Mouse (Mus musculus): ENCODE measurements around the gene Htr2a. TPM values are rescaled to one million over a fixed set of nuclear protein-coding genes. Genes with fewer than 3 reads are reported as not detected.

Gene Htr2a
- total RNA-seq, 2 experiments from 2014 or later, result 22.6 to 25.6 TPM

DNA sequence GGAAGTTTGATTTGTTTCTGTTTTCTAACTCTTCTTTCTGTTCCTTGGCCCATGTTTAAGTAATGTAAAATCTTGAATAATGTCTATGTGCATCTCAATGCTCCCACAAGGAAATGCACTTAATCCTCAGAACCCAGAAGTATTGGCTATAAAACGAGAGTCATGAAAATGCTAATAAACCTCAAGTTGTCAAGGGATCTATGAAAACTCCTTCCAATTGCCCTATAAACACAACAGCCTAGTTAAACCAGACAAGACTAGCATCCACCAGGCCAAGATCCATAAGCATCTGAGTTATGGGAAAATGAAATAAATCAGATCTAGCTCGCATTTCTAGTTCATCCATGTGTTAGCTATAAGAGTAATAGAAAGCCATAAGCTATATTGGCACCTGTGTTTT is 51.3 kb downstream of the Htr2a start:
- no peak for DNase-seq (ENCODE audit: low spot score in 2 of 2)

DNA sequence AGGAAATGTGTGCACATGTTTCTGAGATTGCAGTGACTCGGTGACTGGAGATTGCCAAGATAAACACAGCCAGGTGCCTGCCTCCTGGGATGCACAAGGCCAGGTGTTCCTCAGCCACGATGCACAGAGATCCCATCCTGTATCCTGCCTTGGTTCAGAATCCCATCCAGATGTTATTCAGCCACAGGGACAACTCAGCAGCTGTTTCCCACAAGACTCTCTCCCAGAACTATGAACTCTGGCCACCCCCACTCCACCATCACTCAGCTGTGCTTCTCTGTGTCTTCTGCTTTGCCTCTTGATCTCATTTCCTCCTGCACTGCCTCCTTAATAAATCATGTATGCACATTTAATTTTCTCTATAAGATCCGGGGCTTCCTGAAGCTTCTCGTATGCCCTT is 56.1 kb downstream of the Htr2a start:
- DNase-seq (ENCODE audit: low spot score in 2 of 2), result no peak

DNA sequence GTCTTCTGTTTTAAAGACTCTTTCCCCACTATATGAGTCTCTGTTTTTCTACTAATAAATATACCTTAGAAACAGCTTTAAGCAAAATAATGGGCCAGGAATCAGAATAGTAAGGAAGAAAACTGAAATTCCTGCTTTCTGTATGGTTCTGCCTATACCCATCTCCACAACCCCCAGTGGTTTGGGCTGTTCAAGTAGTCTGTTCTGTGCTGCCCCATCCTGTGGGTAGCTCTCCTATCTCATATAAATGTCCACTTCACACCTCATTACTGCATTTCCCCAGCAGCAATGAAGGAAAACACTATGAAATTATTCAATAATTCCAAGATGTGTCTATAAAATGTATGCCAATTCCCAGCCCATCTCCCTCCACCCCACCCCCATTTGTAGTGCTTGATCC is 56.8 kb downstream of the Htr2a start:
- DNase-seq (ENCODE audit: low spot score in 2 of 2), result no peak

DNA sequence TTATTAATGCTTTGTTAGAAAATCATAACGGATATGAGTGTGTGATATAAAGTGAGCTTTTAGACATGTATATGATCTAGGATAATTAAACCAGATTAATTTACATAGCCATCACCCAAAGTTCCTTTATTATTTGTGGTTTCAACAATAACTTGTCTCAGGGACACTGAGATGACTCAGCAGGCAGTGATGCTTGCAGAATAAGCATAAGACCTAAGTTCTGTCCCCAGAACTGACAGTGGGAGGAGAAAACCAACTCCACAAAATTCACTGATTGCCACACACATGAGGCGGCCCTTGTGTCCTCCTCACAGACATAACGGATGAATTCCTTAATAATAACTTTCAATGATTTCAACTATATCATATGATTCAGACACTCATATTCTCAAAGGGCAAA is 58.6 kb downstream of the Htr2a start:
- DNase-seq (ENCODE audit: low spot score in 2 of 2), result no peak

DNA sequence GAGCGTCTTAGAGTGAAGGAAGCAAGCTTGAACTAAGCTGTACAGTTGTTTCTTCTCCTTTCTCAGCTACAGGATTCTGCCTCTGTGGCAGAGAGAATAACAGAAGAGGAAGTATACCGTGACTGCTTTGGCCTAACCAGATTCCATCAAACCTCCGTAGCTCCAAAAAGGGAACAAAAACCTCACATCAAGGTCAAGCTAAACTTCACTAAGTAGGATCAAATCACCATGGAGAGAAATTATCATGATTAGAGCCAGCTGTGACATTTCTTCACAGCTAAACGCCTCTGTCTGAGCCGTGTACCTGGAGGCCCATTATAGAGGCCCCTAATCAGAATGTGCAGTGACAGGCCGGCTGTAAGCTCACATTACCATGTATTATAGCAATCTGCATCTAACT is 63.3 kb downstream of the Htr2a start:
- DNase-seq (ENCODE audit: low spot score in 2 of 2), result no peak

DNA sequence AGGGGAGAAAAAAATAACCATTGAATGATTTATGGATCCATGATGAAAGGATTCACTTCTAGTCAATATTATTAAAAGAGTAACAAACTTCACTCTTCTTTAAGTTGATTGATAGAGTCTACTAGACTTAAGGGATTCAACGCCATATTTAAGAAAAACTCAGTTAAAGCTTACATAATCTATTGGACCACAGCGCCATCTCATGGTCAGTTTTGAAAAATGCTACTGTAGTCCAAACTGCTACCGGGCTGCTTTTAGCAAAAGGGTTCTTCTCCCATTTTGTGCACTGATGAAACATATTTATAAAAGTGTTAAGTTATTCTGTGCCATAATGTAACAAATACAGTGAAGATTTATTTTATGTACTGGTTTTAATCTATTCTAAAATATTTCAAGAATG is 68.4 kb downstream of the Htr2a start:
- DNase-seq (ENCODE audit: low spot score in 2 of 2), result peak; percentile 45 to 55

DNA sequence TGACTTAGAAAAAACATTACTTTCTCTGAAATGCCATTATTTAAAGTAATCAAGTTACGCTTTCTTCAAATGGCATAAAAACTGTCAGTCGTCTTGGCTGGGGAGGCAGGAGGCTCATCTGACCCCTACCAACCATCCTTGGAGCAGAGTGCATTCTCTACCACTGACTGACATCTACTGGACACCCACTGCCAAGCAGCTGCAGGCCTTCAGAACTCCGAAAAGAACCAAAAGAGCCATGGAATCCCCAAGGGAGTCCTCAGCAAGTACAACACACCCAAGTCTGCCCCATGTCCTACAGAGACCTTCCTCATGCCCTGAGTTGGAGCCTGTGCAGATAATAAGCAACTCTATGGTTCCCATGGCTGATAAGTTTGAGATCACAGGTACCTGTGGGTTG is 82.9 kb downstream of the Htr2a start:
- no peak for DNase-seq (ENCODE audit: low spot score in 2 of 2)

DNA sequence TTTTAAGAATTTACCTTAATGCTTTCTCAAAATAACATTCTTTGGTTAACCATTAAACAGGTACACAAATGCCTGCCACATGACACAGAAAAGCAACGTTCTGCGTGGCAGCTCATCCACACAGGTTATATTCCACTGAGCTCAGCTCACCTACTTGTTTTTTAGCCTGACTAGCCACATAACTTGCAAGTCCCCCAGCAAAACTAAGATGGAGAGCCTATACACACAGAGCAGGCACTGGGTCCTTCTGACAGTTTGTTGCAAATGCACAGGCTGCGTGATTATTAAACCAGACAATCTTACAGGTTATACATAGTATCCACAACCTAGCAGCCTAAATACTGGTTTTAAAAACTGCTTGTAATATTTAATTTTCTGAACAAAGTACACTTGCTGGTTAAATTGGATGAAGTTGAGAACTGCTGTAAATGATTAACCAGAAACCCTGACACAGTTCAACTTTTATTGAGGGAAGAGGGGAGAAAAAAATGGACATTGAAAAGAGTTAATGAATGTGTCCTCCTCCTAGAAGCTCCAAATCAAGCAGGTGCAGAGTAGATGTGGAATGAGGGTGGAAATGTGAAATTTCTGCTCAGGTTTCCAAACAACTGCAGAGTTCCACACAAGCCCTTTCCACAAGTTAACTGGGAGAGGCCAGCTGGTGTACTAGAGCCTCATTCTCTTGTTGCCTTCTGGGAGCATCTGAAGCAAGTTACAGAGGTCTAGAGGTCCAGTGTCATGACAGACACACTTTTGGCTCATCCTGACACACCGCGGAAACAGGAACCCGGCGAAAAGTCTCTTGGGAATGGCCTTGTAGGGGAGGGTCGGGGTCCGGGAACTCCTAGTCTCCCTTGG is 90.8 kb downstream of the Htr2a start:
- no peak for DNase-seq (ENCODE audit: low spot score in 2 of 2)

DNA sequence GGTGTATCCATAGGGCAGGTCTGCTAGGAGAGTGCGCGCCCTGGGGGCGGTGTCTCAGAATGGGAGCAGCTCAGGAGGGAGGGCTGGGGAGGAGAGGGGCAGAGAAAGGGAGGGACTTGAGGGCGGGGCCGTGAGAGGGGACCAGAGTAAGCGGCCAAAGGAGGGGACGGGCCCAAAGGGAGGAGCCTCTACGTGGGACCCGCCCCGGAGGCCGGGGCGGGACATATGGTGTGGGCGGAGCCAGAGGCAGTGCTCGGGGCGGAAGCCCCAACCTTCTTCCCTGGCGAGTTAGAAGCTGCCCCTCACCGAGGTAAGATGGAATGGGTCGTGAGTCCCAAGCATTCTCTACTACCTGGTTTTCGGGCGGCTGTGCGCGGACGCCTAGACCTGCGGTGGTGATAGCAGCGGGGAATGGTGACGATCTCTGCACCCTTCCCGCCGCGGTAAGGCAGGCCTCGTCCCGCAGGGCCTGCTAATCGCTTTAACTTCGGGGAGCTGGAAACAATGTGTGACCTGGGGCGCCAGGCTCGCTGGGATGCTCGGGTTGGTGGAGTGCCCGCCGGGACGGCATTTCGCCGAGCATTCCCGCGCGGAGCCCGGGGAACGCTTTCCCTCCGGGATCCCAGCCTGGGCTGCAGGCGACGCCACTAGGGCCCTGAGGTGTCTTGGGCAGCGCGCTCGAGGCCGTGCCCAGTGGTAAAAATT is 91.6 kb downstream of the Htr2a start, which contains the start of gene Esd:
Esd (plus strand) TSS at position 219 of the 705 bp plus-strand sequence.
- DNase-seq (ENCODE audit: low spot score in 2 of 2), result peak; percentile 74 to 88

DNA sequence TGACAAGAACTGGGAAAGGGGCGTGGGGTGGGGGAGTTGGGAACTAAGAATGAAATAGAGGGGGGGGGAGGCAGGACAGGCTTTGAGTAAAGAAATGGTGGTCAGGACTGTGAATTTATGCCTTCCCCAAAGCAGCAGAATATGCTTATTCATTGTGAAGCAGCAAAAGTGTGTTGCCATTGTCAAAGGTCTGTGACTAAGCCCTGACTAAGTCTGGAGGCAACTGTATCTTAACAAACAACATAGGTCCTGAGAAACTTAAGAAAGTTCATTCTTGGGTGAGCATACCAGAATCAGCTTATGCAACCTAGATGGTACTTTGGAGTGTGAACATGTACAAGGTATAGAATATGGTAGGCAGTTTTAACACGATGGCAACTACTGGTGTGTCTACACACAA is 92.8 kb downstream of the Htr2a start:
- no peak for DNase-seq (ENCODE audit: low spot score in 2 of 2)

DNA sequence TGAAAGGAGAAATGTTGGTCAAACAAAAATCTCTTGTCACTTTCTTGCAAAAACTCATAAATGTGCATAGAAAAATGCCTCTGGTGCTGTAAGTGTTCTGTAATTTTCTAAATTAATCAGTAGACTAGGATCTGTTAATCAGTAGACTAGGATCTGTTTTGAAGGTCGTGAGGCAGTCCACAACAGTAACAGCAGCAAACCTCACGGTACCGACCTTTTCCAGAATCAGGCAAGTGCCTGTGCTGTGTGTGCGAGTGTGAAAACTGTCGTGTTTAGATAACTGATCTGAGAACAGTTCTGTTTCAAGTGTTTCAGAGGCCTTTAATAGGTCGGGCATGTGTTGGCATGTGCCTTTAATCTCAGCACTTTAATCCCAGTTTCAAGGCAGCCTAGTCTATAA is 94.8 kb downstream of the Htr2a start:
- no peak for DNase-seq (ENCODE audit: low spot score in 2 of 2)

DNA sequence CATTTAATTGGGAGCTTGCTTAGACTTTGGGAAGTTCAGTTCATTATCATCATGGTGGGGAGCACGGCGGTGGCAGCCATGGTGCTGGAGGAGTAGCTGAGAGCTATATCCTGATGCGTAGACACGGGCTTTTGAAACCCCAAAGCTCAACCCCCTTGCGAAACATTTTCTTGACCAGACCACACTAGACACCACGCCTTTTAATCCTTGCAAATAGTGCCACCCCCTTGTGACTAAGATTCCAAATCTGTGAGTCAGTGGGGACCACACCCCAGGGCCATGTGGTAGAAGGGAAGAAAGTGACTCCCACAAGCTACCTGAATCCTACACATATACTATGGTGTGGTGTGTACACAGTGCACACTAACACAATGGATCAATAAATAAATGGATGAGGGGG is 96.2 kb downstream of the Htr2a start:
- no peak for DNase-seq (ENCODE audit: low spot score in 2 of 2)

Other genes starting within 250 kb of the Htr2a start
- gene Esd, start 91.5 kb downstream of the Htr2a start, total RNA-seq (2021), result 10 to 100 TPM; 85.5 to 88.9 TPM

Data from left cerebral cortex, adult 18-20 months (tissue).